In the genomic region with DNA sequence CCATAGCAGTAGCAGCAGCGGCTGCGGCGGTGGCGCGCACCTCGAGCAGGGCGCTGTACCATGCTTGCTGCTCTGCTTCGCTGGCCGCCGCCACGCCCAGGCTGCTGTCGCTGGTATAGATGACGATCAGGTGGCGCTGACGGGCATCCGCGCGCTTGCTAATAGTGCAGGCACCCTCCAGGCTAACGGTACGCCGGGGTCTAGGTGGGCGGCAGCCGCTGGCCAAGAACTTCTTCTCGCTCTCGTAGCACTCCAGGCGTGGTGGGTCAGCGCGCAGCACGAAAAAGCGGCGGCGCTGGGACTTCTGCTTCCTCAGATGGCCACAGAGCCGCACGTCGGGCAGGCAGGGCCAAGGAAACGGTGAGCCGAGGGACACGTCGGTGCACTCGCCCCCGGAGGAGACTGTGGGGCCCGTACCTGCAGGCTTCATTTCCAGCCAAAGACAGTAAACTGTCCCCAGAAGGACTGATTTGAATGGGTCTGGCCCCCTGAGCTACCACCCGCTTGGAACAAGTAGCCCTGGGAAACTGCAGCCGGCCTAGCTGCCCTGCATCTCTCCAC, we compare ENCODE assay signal across 8 mouse cellular contexts. TPM values are rescaled to one million over a fixed set of nuclear protein-coding genes. Genes with fewer than 3 reads are reported as not detected.
A peak's percentile ranks its signal among the peaks of the same experiment; 100 is the strongest.
DNase-seq lines count a peak whose midpoint lies in the region; ATAC-seq and TF ChIP-seq lines count a peak whose summit lies in the region.

No protein-coding gene starts in this region.

- H3K27ac ChIP-seq in embryonic fibroblast, embryonic 13.5 days (ENCODE audit: insufficient read depth, low read length) = no peak overlapping the region
- H3K27ac ChIP-seq in kidney, postnatal 0 days = no peak overlapping the region
- no peak overlapping the region for H3K27ac ChIP-seq in midbrain, embryonic 10.5 days (replicated peaks)
- H3K27ac ChIP-seq in stomach, embryonic 16.5 days (ENCODE audit: low read length) = no peak overlapping the region

- peak overlapping the region; percentile 6; the same call in 1 of the 2 replicates for H3K4me3 ChIP-seq in embryonic fibroblast, embryonic 13.5 days (ENCODE audit: insufficient read depth, low read length)
- H3K4me3 ChIP-seq in kidney, postnatal 0 days (replicated peaks; ENCODE audit: low read depth, low read length) = peak overlapping the region; percentile 21; the same call in 1 of the 2 replicates
- peak overlapping the region; percentile 45 for H3K4me3 ChIP-seq in midbrain, embryonic 10.5 days
- H3K4me3 ChIP-seq in stomach, embryonic 16.5 days (replicated peaks; ENCODE audit: low read length) = peak overlapping the region; percentile 33

- no peak for TF ChIP-seq POLR2A in embryonic fibroblast, embryonic 13.5 days (IDR thresholded peaks at IDR 0.05; ENCODE audit: low read depth, low read length)

- no peak for TF ChIP-seq CTCF in embryonic fibroblast, embryonic 13.5 days (IDR thresholded peaks at IDR 0.05; ENCODE audit: borderline replicate concordance, insufficient read depth, low read length)
- no peak for TF ChIP-seq CTCF in kidney, postnatal 0 days (IDR thresholded peaks at IDR 0.05; ENCODE audit: low read depth)

- H3K27me3 ChIP-seq in kidney, postnatal 0 days (ENCODE audit: insufficient read depth, low read length) = no peaks in the 10 kb centered on the region
- H3K27me3 ChIP-seq in midbrain, embryonic 10.5 days (ENCODE audit: low read depth, poor library complexity, severe bottlenecking) = peaks cover 55% of the 10 kb centered on the region
- peaks cover 27% of the 10 kb centered on the region for H3K27me3 ChIP-seq in stomach, embryonic 16.5 days (ENCODE audit: control insufficient read depth, insufficient read depth, low read length)

- peak; percentile 51 to 65 for DNase-seq in spleen, adult 18-20 months
- DNase-seq in spleen, adult 12 weeks (ENCODE audit: low spot score) = no peak
- DNase-seq in kidney, postnatal 0 days (ENCODE audit: low spot score) = no peak
- DNase-seq in midbrain, embryonic 10.5 days (ENCODE audit: low spot score) = peak; percentile 47
- DNase-seq in cerebellum, postnatal 4 days (ENCODE audit: low spot score in 2 of 2) = no peak
- DNase-seq in cerebellum, postnatal 14 days = no peak

- WGBS in kidney, postnatal 0 days = 2% methylated on average over 44 of the region's 44 CpGs
- 4% methylated on average over 44 of the region's 44 CpGs for WGBS in midbrain, embryonic 10.5 days
- WGBS in stomach, embryonic 16.5 days = 5% methylated on average over 44 of the region's 44 CpGs

- peak overlapping the region; percentile 59 for H3K4me2 ChIP-seq in kidney, postnatal 0 days (ENCODE audit: low read length)
- peak overlapping the region; percentile 53 for H3K4me2 ChIP-seq in stomach, embryonic 16.5 days (ENCODE audit: low read depth, low read length)

- H3K9me3 ChIP-seq in kidney, postnatal 0 days (replicated peaks; ENCODE audit: low read length) = no peaks in the 10 kb centered on the region
- no peaks in the 10 kb centered on the region for H3K9me3 ChIP-seq in midbrain, embryonic 10.5 days (replicated peaks)
- no peaks in the 10 kb centered on the region for H3K9me3 ChIP-seq in stomach, embryonic 16.5 days (replicated peaks; ENCODE audit: control insufficient read depth, low read length)

- no peak for ATAC-seq in kidney, postnatal 0 days (replicated peaks; ENCODE audit: low FRiP score, low read depth)
- no peak for ATAC-seq in stomach, embryonic 16.5 days (ENCODE audit: insufficient read depth, low FRiP score)

- H3K36me3 ChIP-seq in kidney, postnatal 0 days (ENCODE audit: insufficient read depth, low read length) = peaks cover 18% of the 10 kb centered on the region; the same call in 1 of the 2 replicates
- H3K36me3 ChIP-seq in midbrain, embryonic 10.5 days = peaks cover 27% of the 10 kb centered on the region
- peaks cover 12% of the 10 kb centered on the region for H3K36me3 ChIP-seq in stomach, embryonic 16.5 days (ENCODE audit: control insufficient read depth, insufficient read depth, low read length)

- 0 out of 2 replicates have a peak, but pooled peaks cover 3% of the 10 kb centered on the region for H3K4me1 ChIP-seq in embryonic fibroblast, embryonic 13.5 days (ENCODE audit: control insufficient read depth, insufficient read depth, low read length)
- H3K4me1 ChIP-seq in kidney, postnatal 0 days (replicated peaks; ENCODE audit: insufficient read depth, low read length) = peaks cover 28% of the 10 kb centered on the region; the same call in 1 of the 2 replicates
- H3K4me1 ChIP-seq in midbrain, embryonic 10.5 days = peaks cover 34% of the 10 kb centered on the region
- H3K4me1 ChIP-seq in stomach, embryonic 16.5 days (ENCODE audit: control insufficient read depth, insufficient read depth, low read length) = peaks cover 22% of the 10 kb centered on the region

- H3K9ac ChIP-seq in kidney, postnatal 0 days (ENCODE audit: low read depth, low read length) = 0 out of 2 replicates have a peak overlapping the region, but pooled peaks have one; percentile 27
- H3K9ac ChIP-seq in stomach, embryonic 16.5 days (ENCODE audit: low read length) = peak overlapping the region; percentile 23; the same call in 1 of the 2 replicates

RNA-seq across cellular contexts. Expression of gene Irs3, which starts 0.3 kb away (rescaled TPM):
- polyA plus RNA-seq in embryonic fibroblast, embryonic 13.5 days (2011; ENCODE audit: insufficient read length, low read depth, missing spikeins) = 0.22 and 0.37 TPM in 2 replicates
- polyA plus RNA-seq in kidney, postnatal 0 days (2015; fragmentation: Nextera tagmentation; extraction: Ambion mirVana) = 1.3 and 1.4 TPM in 2 replicates
- polyA plus RNA-seq in midbrain, embryonic 10.5 days (2016; fragmentation: Nextera tagmentation; extraction: Ambion mirVana) = 0.36 and 0.48 TPM in 2 replicates
- polyA plus RNA-seq in stomach, embryonic 16.5 days (2015; fragmentation: Nextera tagmentation; extraction: Ambion mirVana) = 0.14 and 0.19 TPM in 2 replicates

RNA-seq across cellular contexts. Expression of gene Sap25, which starts 4.0 kb away (rescaled TPM):
- 2.5 and 3.4 TPM in 2 replicates for polyA plus RNA-seq in embryonic fibroblast, embryonic 13.5 days (2011; ENCODE audit: insufficient read length, low read depth, missing spikeins)
- 5.3 and 5.4 TPM in 2 replicates for polyA plus RNA-seq in kidney, postnatal 0 days (2015; fragmentation: Nextera tagmentation; extraction: Ambion mirVana)
- polyA plus RNA-seq in midbrain, embryonic 10.5 days (2016; fragmentation: Nextera tagmentation; extraction: Ambion mirVana) = 7.7 and 7.8 TPM in 2 replicates
- 6.8 and 9.4 TPM in 2 replicates for polyA plus RNA-seq in stomach, embryonic 16.5 days (2015; fragmentation: Nextera tagmentation; extraction: Ambion mirVana)

RNA-seq across cellular contexts. Expression of gene Gm20605, which starts 16.2 kb away (rescaled TPM):
- 3.0 and 3.5 TPM in 2 replicates for polyA plus RNA-seq in embryonic fibroblast, embryonic 13.5 days (2011; ENCODE audit: insufficient read length, low read depth, missing spikeins)
- 5.3 and 6.2 TPM in 2 replicates for polyA plus RNA-seq in kidney, postnatal 0 days (2015; fragmentation: Nextera tagmentation; extraction: Ambion mirVana)
- 14.0 and 15.4 TPM in 2 replicates for polyA plus RNA-seq in midbrain, embryonic 10.5 days (2016; fragmentation: Nextera tagmentation; extraction: Ambion mirVana)
- polyA plus RNA-seq in stomach, embryonic 16.5 days (2015; fragmentation: Nextera tagmentation; extraction: Ambion mirVana) = 9.4 and 12.2 TPM in 2 replicates

RNA-seq across cellular contexts. Expression of gene Lrch4, which starts 16.2 kb away (rescaled TPM):
- polyA plus RNA-seq in embryonic fibroblast, embryonic 13.5 days (2011; ENCODE audit: insufficient read length, low read depth, missing spikeins) = 17.5 and 29.1 TPM in 2 replicates
- polyA plus RNA-seq in kidney, postnatal 0 days (2015; fragmentation: Nextera tagmentation; extraction: Ambion mirVana) = 42.6 and 42.9 TPM in 2 replicates
- 27.2 and 32.7 TPM in 2 replicates for polyA plus RNA-seq in midbrain, embryonic 10.5 days (2016; fragmentation: Nextera tagmentation; extraction: Ambion mirVana)
- polyA plus RNA-seq in stomach, embryonic 16.5 days (2015; fragmentation: Nextera tagmentation; extraction: Ambion mirVana) = 36.4 and 39.4 TPM in 2 replicates

RNA-seq across cellular contexts. Expression of gene Fbxo24, which starts 16.4 kb away (rescaled TPM):
- 0.60 and 0.67 TPM in 2 replicates for polyA plus RNA-seq in embryonic fibroblast, embryonic 13.5 days (2011; ENCODE audit: insufficient read length, low read depth, missing spikeins)
- 0.14 and 0.17 TPM in 2 replicates for polyA plus RNA-seq in kidney, postnatal 0 days (2015; fragmentation: Nextera tagmentation; extraction: Ambion mirVana)
- polyA plus RNA-seq in midbrain, embryonic 10.5 days (2016; fragmentation: Nextera tagmentation; extraction: Ambion mirVana) = 0.25 and 0.28 TPM in 2 replicates
- 0.09 and 0.27 TPM in 2 replicates for polyA plus RNA-seq in stomach, embryonic 16.5 days (2015; fragmentation: Nextera tagmentation; extraction: Ambion mirVana)

Comparison
In these comparisons a context has a peak if more than half of its experiments do, and no peak if none do; other contexts are left out.
1. DNase-seq: peak in spleen, adult 18-20 months (2 of 2) and midbrain, embryonic 10.5 days (single experiment); none in spleen, adult 12 weeks (single experiment), kidney, postnatal 0 days (single experiment), cerebellum, postnatal 4 days (0 of 2) and cerebellum, postnatal 14 days (0 of 2).
2. Peak in every context shown above with its lines, with median percentiles within 50 percentile points of each other: H3K4me3 ChIP-seq.